Mouse (Mus musculus) midbrain, embryonic 13.5 days (tissue): ENCODE measurements around the gene Ceacam1. TPM values are rescaled to one million over a fixed set of nuclear protein-coding genes. Genes with fewer than 3 reads are reported as not detected.
"Not testable (repeated sequence)": the region's sequence is repeated elsewhere in the genome, so short reads cannot be mapped to it uniquely, and the experiment has no call there.

Experiments used
- ATAC-seq: fragments of 200-750 bp; cut with Nextera tagmentation; 2 replicates; pipeline ENCODE4 v1.8.0; 2017; ENCODE audit warnings: mild to moderate bottlenecking, moderate TSS enrichment, moderate library complexity
- H3K27ac ChIP-seq: fragments of 300-500 bp; sonication (generic); 2 replicates; pipeline ENCODE4 v1.5.1; 2015; ENCODE audit warnings: inconsistent platforms, mild to moderate bottlenecking, moderate library complexity
- H3K27me3 ChIP-seq: fragments of 300-500 bp; sonication (generic); 2 replicates; pipeline ENCODE4 v1.6.1; 2015; ENCODE audit warnings: mild to moderate bottlenecking, inconsistent platforms
- H3K36me3 ChIP-seq: fragments of 300-500 bp; sonication (generic); 2 replicates; pipeline ENCODE4 v1.6.1; 2015; ENCODE audit warnings: mild to moderate bottlenecking, inconsistent platforms
- H3K4me1 ChIP-seq: fragments of 300-500 bp; sonication (generic); replicated peaks from 2 replicates; pipeline ENCODE4 v1.6.1; 2015; ENCODE audit warnings: inconsistent platforms
- H3K4me2 ChIP-seq: fragments of 300-500 bp; sonication (generic); replicated peaks from 2 replicates; pipeline ENCODE4 v1.6.1; 2015; ENCODE audit warnings: moderate library complexity, mild to moderate bottlenecking, inconsistent platforms
- H3K4me3 ChIP-seq: fragments of 300-500 bp; sonication (generic); replicated peaks from 2 replicates; pipeline ENCODE4 v1.5.1; 2015; ENCODE audit warnings: mild to moderate bottlenecking, inconsistent platforms
- H3K9ac ChIP-seq: fragments of 300-500 bp; sonication (generic); replicated peaks from 2 replicates; pipeline ENCODE4 v1.6.1; 2015; ENCODE audit warnings: mild to moderate bottlenecking, inconsistent platforms
- H3K9me3 ChIP-seq: fragments of 300-500 bp; sonication (generic); 2 replicates; pipeline ENCODE4 v1.6.1; 2016; ENCODE audit warnings: mild to moderate bottlenecking, inconsistent platforms
- WGBS: fragments of 180-500 bp; shearing (Covaris S2); methylation state at CpG from one replicate; pipeline ENCODE4 v1.1.7; 2015; 5-methylcytosine and 5-hydroxymethylcytosine counted together
- polyA plus RNA-seq: library from polyadenylated mRNA; unstranded; fragments of >200 nt; fragmentation: Nextera tagmentation; extraction: Ambion mirVana; gene quantifications from 2 replicates; pipeline ENCODE4 v1.2.1, GENCODE M21; 2015

Gene Ceacam1
- polyA plus RNA-seq: 0.34 and 0.43 TPM in 2 replicates

GRCm38 (mm10) chr7:25477091-25477751, at the start of gene Ceacam1:
TSS of gene Ceacam1 (minus strand) at chr7:25477603.
- not testable (repeated sequence) for H3K36me3 ChIP-seq, H3K9me3 ChIP-seq, H3K27ac ChIP-seq, H3K4me1 ChIP-seq, H3K4me3 ChIP-seq, H3K9ac ChIP-seq, H3K27me3 ChIP-seq, ATAC-seq, H3K4me2 ChIP-seq
- WGBS: 49% methylated on average over 5 of the region's 5 CpGs

GRCm38 (mm10) chr7:25516070-25516777, 38.8 kb upstream of the Ceacam1 start:
- H3K9me3 ChIP-seq, H3K27ac ChIP-seq, H3K9ac ChIP-seq, H3K4me3 ChIP-seq, H3K4me1 ChIP-seq, H3K36me3 ChIP-seq, H3K27me3 ChIP-seq, H3K4me2 ChIP-seq: not testable (repeated sequence)
- ATAC-seq: peak; percentile 75
- 53% methylated on average over 2 of the region's 5 CpGs for WGBS

- H3K36me3 ChIP-seq, H3K9me3 ChIP-seq, H3K4me1 ChIP-seq, H3K27ac ChIP-seq, H3K9ac ChIP-seq, H3K4me3 ChIP-seq, H3K4me2 ChIP-seq, H3K27me3 ChIP-seq: not testable (repeated sequence)
- ATAC-seq: peak; percentile 67
- WGBS: 48% methylated on average over 1 of the region's 1 CpGs
Measured at GRCm38 (mm10) chr7:25515667-25516066, 38.3 kb upstream of the Ceacam1 start.

DNA sequence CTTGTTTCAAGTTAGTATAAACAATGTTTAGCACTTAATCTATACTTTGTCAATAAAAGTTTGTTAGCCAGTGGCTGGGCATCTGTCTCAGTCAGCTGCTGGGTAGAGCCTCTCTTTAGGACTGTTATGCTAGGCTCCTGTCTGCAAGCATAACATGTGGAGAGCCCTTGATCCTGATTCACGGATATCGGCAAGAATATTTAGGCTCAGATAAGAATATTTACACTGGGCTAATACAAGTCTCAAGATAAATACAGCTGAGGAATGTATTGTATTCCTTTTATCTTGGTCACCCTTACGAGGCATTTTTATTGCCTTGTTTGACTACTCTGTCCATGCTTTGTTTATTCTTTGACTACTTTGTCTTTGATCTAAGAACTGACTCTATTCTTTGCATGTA, 32.5 kb upstream of the Ceacam1 start:
- H3K9ac ChIP-seq: no peak overlapping the region
- no peak for ATAC-seq
- no peak overlapping the region for H3K27ac ChIP-seq
- H3K9me3 ChIP-seq: no peaks in the 10 kb centered on the region
- H3K36me3 ChIP-seq: no peaks in the 10 kb centered on the region
- H3K4me1 ChIP-seq: no peaks in the 10 kb centered on the region
- 73% methylated on average over 3 of the region's 3 CpGs for WGBS
- H3K4me2 ChIP-seq: no peak overlapping the region
- no peak overlapping the region for H3K4me3 ChIP-seq
- H3K27me3 ChIP-seq: no peaks in the 10 kb centered on the region

DNA sequence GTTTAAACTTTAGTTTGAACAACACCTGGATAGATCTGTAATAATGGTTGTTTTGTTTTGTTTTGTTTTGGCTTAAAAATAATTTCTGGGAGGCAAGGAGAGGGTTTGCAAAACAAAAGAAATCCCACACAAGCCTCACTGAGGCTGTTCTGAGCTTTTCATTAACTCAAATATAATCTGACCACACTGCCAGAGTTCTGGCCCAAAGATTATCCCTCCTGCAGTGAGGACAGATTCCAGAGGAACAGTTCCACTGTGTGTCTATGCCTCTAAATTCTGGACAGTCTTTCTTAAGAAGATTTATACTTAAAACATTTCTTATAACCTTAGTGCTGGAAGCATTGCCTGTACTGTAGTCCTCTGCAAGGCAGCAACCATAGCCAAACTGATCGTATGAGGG, 17.2 kb upstream of the Ceacam1 start:
- no peak overlapping the region for H3K4me2 ChIP-seq
- H3K4me1 ChIP-seq: no peaks in the 10 kb centered on the region
- H3K9ac ChIP-seq: no peak overlapping the region
- WGBS: 93% methylated on average over 1 of the region's 1 CpGs
- no peak for ATAC-seq
- H3K36me3 ChIP-seq: no peaks in the 10 kb centered on the region
- H3K27me3 ChIP-seq: no peaks in the 10 kb centered on the region
- no peak overlapping the region for H3K4me3 ChIP-seq
- H3K9me3 ChIP-seq: no peaks in the 10 kb centered on the region
- no peak overlapping the region for H3K27ac ChIP-seq

GRCm38 (mm10) chr7:25490698-25491097, 13.3 kb upstream of the Ceacam1 start:
- not testable (repeated sequence) for ATAC-seq, H3K4me2 ChIP-seq, H3K4me1 ChIP-seq, H3K36me3 ChIP-seq, H3K27ac ChIP-seq, H3K27me3 ChIP-seq, H3K9me3 ChIP-seq, H3K4me3 ChIP-seq, H3K9ac ChIP-seq
- no CpG with 5 or more reads among the region's 1 CpGs for WGBS

- WGBS: 92% methylated on average over 3 of the region's 3 CpGs
- not testable (repeated sequence) for ATAC-seq, H3K27me3 ChIP-seq
Measured at GRCm38 (mm10) chr7:25489382-25489781, 12.0 kb upstream of the Ceacam1 start.

DNA sequence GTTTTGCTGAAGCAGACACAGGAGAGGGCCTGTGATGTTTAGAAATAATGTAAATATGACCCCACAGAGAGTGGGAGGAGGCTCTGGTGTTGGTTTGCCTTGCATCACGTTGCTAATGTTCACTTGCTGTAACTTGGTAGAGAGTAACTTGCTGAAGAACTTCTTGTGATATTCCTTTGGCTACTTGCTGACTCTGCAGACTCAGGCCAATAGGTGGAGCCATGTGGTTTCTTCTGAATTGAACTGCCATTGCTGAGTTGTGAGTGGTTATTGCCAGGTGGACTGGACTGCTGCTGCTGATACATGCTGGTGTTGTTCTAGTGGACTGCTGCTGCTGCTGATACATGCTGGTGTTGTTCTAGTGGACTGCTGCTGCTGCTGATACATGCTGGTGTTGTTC, 8.8 kb upstream of the Ceacam1 start:
- H3K27ac ChIP-seq: no peak overlapping the region
- no peaks in the 10 kb centered on the region for H3K4me1 ChIP-seq
- 3% methylated on average over 1 of the region's 1 CpGs for whole genome bisulfite sequencing
- no peak overlapping the region for H3K4me3 ChIP-seq
- no peak overlapping the region for H3K9ac ChIP-seq
- H3K27me3 ChIP-seq: no peaks in the 10 kb centered on the region
- H3K4me2 ChIP-seq: no peak overlapping the region
- no peak for ATAC-seq
- no peaks in the 10 kb centered on the region for H3K36me3 ChIP-seq
- H3K9me3 ChIP-seq: no peaks in the 10 kb centered on the region

More at GRCm38 (mm10) chr7:25489382-25489781, 12.0 kb upstream of the Ceacam1 start:
- H3K36me3 ChIP-seq, H3K27ac ChIP-seq, H3K4me1 ChIP-seq, H3K9ac ChIP-seq, H3K9me3 ChIP-seq, H3K4me3 ChIP-seq, H3K4me2 ChIP-seq: not testable (repeated sequence)

DNA sequence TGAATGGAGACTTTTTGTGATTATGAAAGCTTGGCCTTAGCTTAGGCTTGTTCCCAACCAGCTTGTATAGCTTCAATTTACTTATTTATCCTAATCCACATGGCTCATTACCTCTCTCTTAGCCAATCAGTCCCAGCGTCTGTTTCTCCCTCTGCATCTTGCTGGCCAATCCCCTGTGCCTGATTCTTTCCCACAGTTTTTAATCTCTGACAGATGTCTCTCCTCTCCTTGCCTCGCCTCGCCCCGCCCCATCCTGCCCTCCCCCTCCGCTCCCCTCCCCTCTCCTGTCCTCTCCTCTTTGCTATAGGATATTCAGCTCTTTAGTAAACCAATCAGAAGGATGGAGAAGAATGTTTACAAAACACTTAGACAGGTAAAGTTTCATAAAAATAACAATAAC, 7.7 kb upstream of the Ceacam1 start:
- no peak overlapping the region for H3K4me3 ChIP-seq
- H3K9me3 ChIP-seq: no peaks in the 10 kb centered on the region
- WGBS: 58% methylated on average over 5 of the region's 5 CpGs
- no peak for ATAC-seq
- no peaks in the 10 kb centered on the region for H3K36me3 ChIP-seq
- no peak overlapping the region for H3K9ac ChIP-seq
- no peak overlapping the region for H3K27ac ChIP-seq
- no peaks in the 10 kb centered on the region for H3K4me1 ChIP-seq
- H3K27me3 ChIP-seq: no peaks in the 10 kb centered on the region
- H3K4me2 ChIP-seq: no peak overlapping the region

- WGBS: 76% methylated on average over 8 of the region's 8 CpGs
Measured at GRCm38 (mm10) chr7:25483133-25483735, 5.8 kb upstream of the Ceacam1 start.

GRCm38 (mm10) chr7:25480791-25481190, 3.4 kb upstream of the Ceacam1 start:
- H3K36me3 ChIP-seq, H3K27ac ChIP-seq, H3K4me3 ChIP-seq, H3K4me1 ChIP-seq, H3K9me3 ChIP-seq, H3K9ac ChIP-seq, H3K4me2 ChIP-seq, ATAC-seq, H3K27me3 ChIP-seq: not testable (repeated sequence)
- 68% methylated on average over 8 of the region's 8 CpGs for WGBS

More at GRCm38 (mm10) chr7:25483133-25483735, 5.8 kb upstream of the Ceacam1 start:
- Histone ChIP-seq H3K9ac (no peak overlapping the region), H3K27ac (no peak overlapping the region), H3K4me1 (no peaks in the 10 kb centered on the region), H3K4me2 (no peak overlapping the region), H3K27me3 (no peaks in the 10 kb centered on the region), H3K9me3 (no peaks in the 10 kb centered on the region), H3K36me3 (no peaks in the 10 kb centered on the region), H3K4me3 (no peak overlapping the region)
- ATAC-seq: no peak

- no peak for ATAC-seq
- no peaks in the 10 kb centered on the region for H3K4me1 ChIP-seq
- no peaks in the 10 kb centered on the region for H3K27me3 ChIP-seq
- H3K4me2 ChIP-seq: no peak overlapping the region
- H3K4me3 ChIP-seq: no peak overlapping the region
- WGBS: 3% methylated on average over 1 of the region's 1 CpGs
- no peak overlapping the region for H3K9ac ChIP-seq
- H3K36me3 ChIP-seq: no peaks in the 10 kb centered on the region
- H3K27ac ChIP-seq: no peak overlapping the region
- H3K9me3 ChIP-seq: no peaks in the 10 kb centered on the region
Measured at GRCm38 (mm10) chr7:25479440-25479839, 2.0 kb upstream of the Ceacam1 start.
